Mouse (Mus musculus) hindbrain, embryonic 10.5 days (tissue): ENCODE results near the gene Cd207. TPM values are rescaled to one million over a fixed set of nuclear protein-coding genes. Genes with fewer than 3 reads are reported as not detected.

ENCODE experiments used
- DNase-seq: peaks from one replicate; pipeline ENCODE4 v3.0.0-alpha.2; 2017; ENCODE audit warnings: low spot score
- H3K27ac ChIP-seq: fragments of 300-500 bp; sonication (generic); 2 replicates; pipeline ENCODE4 v1.5.1; 2016; ENCODE audit warnings: mild to moderate bottlenecking, moderate library complexity
- H3K27me3 ChIP-seq: fragments of 300-500 bp; sonication (generic); 2 replicates; pipeline ENCODE4 v1.6.1; 2016; ENCODE audit warnings: mild to moderate bottlenecking; ENCODE audit not compliant: poor library complexity, insufficient read depth, severe bottlenecking
- H3K36me3 ChIP-seq: fragments of 300-500 bp; sonication (generic); 2 replicates; pipeline ENCODE4 v1.6.1; 2016; ENCODE audit warnings: mild to moderate bottlenecking, moderate library complexity
- H3K4me1 ChIP-seq: fragments of 300-500 bp; sonication (generic); replicated peaks from 2 replicates; pipeline ENCODE4 v1.6.1; 2016; ENCODE audit warnings: mild to moderate bottlenecking
- H3K4me3 ChIP-seq: fragments of 300-500 bp; sonication (generic); 2 replicates; pipeline ENCODE4 v1.5.1; 2016; ENCODE audit warnings: mild to moderate bottlenecking, moderate library complexity
- H3K9me3 ChIP-seq: fragments of 300-500 bp; sonication (generic); 2 replicates; pipeline ENCODE4 v1.6.1; 2016; ENCODE audit warnings: mild to moderate bottlenecking, moderate library complexity
- WGBS: fragments of 180-500 bp; shearing (Covaris S2); methylation state at CpG from one replicate; pipeline ENCODE4 v1.1.7; 2016; 5-methylcytosine and 5-hydroxymethylcytosine counted together
- polyA plus RNA-seq: library from polyadenylated mRNA; unstranded; fragments of >200 nt; fragmentation: Nextera tagmentation; extraction: Ambion mirVana; gene quantifications from 2 replicates; pipeline ENCODE4 v1.2.1, GENCODE M21; 2016

The Cd207 gene
- polyA plus RNA-seq: not detected in 2 replicates

GRCm38 (mm10) chr6:83677757-83678156, at the start of gene Cd207:
Gene Cd207, minus strand, starts transcription at chr6:83677857.
- WGBS: 74% methylated on average over 4 of the region's 4 CpGs
- Histone ChIP-seq H3K9me3 (no peaks in the 10 kb centered on the region), H3K4me1 (no peaks in the 10 kb centered on the region), H3K27ac (no peak within 1 kb of the TSS), H3K4me3 (no peak within 1 kb of the TSS), H3K36me3 (no peaks in the 10 kb centered on the region), H3K27me3 (peaks cover 13% of the 10 kb centered on the region)
- DNase-seq: no peak

GRCm38 (mm10) chr6:83727178-83727577, 49.5 kb upstream of the Cd207 start:
- no peak for DNase-seq
- WGBS: 44% methylated on average over 4 of the region's 4 CpGs
- no peaks in the 10 kb centered on the region for H3K4me1 ChIP-seq

GRCm38 (mm10) chr6:83722526-83722925, 44.9 kb upstream of the Cd207 start:
- Histone ChIP-seq H3K36me3 (no peaks in the 10 kb centered on the region), H3K4me1 (no peaks in the 10 kb centered on the region), H3K4me3 (no peak overlapping the region), H3K27me3 (peaks cover 77% of the 10 kb centered on the region), H3K27ac (no peak overlapping the region), H3K9me3 (no peaks in the 10 kb centered on the region)
- DNase-seq: no peak
- 21% methylated on average over 6 of the region's 6 CpGs for WGBS

More at GRCm38 (mm10) chr6:83727178-83727577, 49.5 kb upstream of the Cd207 start:
- Histone ChIP-seq H3K4me3 (no peak overlapping the region), H3K27me3 (peaks cover 58% of the 10 kb centered on the region), H3K9me3 (no peaks in the 10 kb centered on the region), H3K36me3 (no peaks in the 10 kb centered on the region), H3K27ac (no peak overlapping the region)

GRCm38 (mm10) chr6:83717026-83717425, 39.4 kb upstream of the Cd207 start:
- no peak overlapping the region for H3K4me3 ChIP-seq
- H3K9me3 ChIP-seq: no peaks in the 10 kb centered on the region
- no peak overlapping the region for H3K27ac ChIP-seq
- H3K36me3 ChIP-seq: no peaks in the 10 kb centered on the region
- peaks cover 100% of the 10 kb centered on the region for H3K27me3 ChIP-seq
- under 1% methylated on average over 8 of the region's 8 CpGs for WGBS
- peaks cover 12% of the 10 kb centered on the region for H3K4me1 ChIP-seq
- DNase-seq: no peak

GRCm38 (mm10) chr6:83715461-83716196, 38.0 kb upstream of the Cd207 start:
- Histone ChIP-seq H3K9me3 (no peaks in the 10 kb centered on the region), H3K36me3 (no peaks in the 10 kb centered on the region), H3K27me3 (peaks cover 100% of the 10 kb centered on the region), H3K4me3 (no peak overlapping the region), H3K27ac (no peak overlapping the region), H3K4me1 (peaks cover 26% of the 10 kb centered on the region)
- DNase-seq: peak; percentile 67
- under 1% methylated on average over 30 of the region's 30 CpGs for WGBS

- H3K4me1 ChIP-seq: peaks cover 34% of the 10 kb centered on the region
- peak overlapping the region; percentile 9; the same call in 1 of the 2 replicates for H3K4me3 ChIP-seq
- peaks cover 100% of the 10 kb centered on the region for H3K27me3 ChIP-seq
- H3K36me3 ChIP-seq: no peaks in the 10 kb centered on the region
- H3K27ac ChIP-seq: no peak overlapping the region
- WGBS: 2% methylated on average over 34 of the region's 34 CpGs
- DNase-seq: peak; percentile 63
- H3K9me3 ChIP-seq: no peaks in the 10 kb centered on the region
Measured at GRCm38 (mm10) chr6:83714221-83715123, 36.8 kb upstream of the Cd207 start.

GRCm38 (mm10) chr6:83713271-83714136, 35.8 kb upstream of the Cd207 start:
- no peaks in the 10 kb centered on the region for H3K36me3 ChIP-seq
- DNase-seq: peak; percentile 28

GRCm38 (mm10) chr6:83711725-83712475, 34.2 kb upstream of the Cd207 start:
- DNase-seq: peak; percentile 49
- Histone ChIP-seq H3K9me3 (no peaks in the 10 kb centered on the region), H3K27me3 (peaks cover 100% of the 10 kb centered on the region), H3K4me1 (peaks cover 34% of the 10 kb centered on the region), H3K36me3 (no peaks in the 10 kb centered on the region), H3K4me3 (peak overlapping the region; percentile 58), H3K27ac (0 out of 2 replicates have a peak overlapping the region, but pooled peaks have one; percentile 53)
- WGBS: under 1% methylated on average over 45 of the region's 45 CpGs

More at GRCm38 (mm10) chr6:83713271-83714136, 35.8 kb upstream of the Cd207 start:
- Histone ChIP-seq H3K9me3 (no peaks in the 10 kb centered on the region), H3K27ac (no peak overlapping the region), H3K4me1 (peaks cover 34% of the 10 kb centered on the region), H3K27me3 (peaks cover 100% of the 10 kb centered on the region), H3K4me3 (no peak overlapping the region)
- 3% methylated on average over 12 of the region's 12 CpGs for WGBS

GRCm38 (mm10) chr6:83711067-83711675, 33.5 kb upstream of the Cd207 start, which contains the start of gene Vax2:
Gene Vax2, plus strand, starts transcription at chr6:83711264.
- Histone ChIP-seq H3K4me3 (peak within 1 kb of the TSS; percentile 58), H3K9me3 (no peaks in the 10 kb centered on the region), H3K27me3 (peaks cover 100% of the 10 kb centered on the region), H3K4me1 (peaks cover 34% of the 10 kb centered on the region), H3K36me3 (no peaks in the 10 kb centered on the region), H3K27ac (0 out of 2 replicates have a peak within 1 kb of the TSS, but pooled peaks have one; percentile 53)
- DNase-seq: peak; percentile 92
- under 1% methylated on average over 46 of the region's 46 CpGs for WGBS

- under 1% methylated on average over 32 of the region's 32 CpGs for WGBS
Measured at GRCm38 (mm10) chr6:83710361-83711066, 32.9 kb upstream of the Cd207 start.

More at GRCm38 (mm10) chr6:83710361-83711066, 32.9 kb upstream of the Cd207 start:
- Histone ChIP-seq H3K27ac (no peak overlapping the region), H3K9me3 (no peaks in the 10 kb centered on the region), H3K4me1 (peaks cover 30% of the 10 kb centered on the region), H3K36me3 (no peaks in the 10 kb centered on the region), H3K4me3 (peak overlapping the region; percentile 58), H3K27me3 (peaks cover 100% of the 10 kb centered on the region)
- peak; percentile 40 for DNase-seq
